Mouse (Mus musculus): ENCODE measurements around the gene Rnase12. TPM values are rescaled to one million over a fixed set of nuclear protein-coding genes. Genes with fewer than 3 reads are reported as not detected.

Gene Rnase12
- total RNA-seq, 2 experiments from 2014 or later = not detected

DNA sequence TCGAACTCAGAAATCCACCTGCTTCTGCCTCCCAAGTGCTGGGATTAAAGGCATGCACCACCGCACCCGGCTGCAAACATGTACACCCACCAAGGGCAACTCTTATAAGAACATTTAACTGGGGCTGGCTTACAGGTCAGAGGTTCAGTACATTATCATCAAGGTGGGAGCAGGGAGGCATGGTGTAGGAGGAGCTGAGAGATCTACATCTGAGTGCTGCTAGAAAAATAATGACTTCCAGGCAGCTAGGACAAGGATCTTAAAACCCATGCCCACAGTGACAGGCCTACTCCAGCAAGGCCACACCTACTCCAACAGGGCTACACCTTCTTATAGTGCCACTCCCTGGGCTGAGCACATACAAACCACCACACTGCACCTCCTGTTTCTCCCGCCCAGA, 28.4 kb upstream of the Rnase12 start:
- DNase-seq (ENCODE audit: low spot score in 2 of 2) = no peak

DNA sequence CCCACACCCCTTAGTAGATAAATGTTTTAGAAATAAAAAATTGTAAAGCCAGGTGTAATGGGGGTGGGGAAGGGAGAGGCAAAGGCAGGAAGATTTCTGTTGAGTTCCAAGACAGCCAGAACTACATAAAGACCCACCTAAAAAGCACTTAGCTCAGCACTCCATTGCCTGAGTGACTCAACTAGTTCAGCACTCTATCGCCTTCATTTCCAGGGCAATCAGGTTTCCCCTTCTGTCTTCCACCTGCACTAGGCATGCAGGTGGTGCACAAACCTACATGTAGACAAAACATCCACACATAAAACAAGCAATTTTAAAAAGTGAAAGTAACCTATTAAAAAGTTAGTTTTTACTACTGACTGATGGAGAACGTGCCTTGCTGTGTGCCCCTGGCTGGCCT, 27.6 kb upstream of the Rnase12 start:
- DNase-seq (ENCODE audit: low spot score in 2 of 2) = no peak

DNA sequence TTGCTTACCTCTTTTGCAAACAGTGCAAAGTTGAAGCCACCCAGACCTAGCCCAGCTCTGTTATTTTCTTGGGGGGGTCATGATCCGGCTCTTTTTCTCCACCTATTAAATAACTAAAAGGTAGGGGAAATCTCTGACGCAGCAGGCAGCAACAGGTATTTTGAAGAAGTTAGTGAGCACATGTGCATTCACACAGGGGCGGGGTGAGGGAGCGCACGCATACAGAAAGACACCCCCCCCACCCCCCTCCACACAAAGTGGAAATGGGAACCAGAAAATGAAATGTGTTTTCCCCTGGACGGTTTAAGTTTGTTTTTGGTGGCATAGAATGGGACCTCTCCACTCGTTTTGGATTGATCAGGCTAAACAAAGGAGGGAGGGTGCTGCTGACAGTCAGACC, 26.3 kb upstream of the Rnase12 start:
- DNase-seq (ENCODE audit: low spot score in 2 of 2) = no peak

DNA sequence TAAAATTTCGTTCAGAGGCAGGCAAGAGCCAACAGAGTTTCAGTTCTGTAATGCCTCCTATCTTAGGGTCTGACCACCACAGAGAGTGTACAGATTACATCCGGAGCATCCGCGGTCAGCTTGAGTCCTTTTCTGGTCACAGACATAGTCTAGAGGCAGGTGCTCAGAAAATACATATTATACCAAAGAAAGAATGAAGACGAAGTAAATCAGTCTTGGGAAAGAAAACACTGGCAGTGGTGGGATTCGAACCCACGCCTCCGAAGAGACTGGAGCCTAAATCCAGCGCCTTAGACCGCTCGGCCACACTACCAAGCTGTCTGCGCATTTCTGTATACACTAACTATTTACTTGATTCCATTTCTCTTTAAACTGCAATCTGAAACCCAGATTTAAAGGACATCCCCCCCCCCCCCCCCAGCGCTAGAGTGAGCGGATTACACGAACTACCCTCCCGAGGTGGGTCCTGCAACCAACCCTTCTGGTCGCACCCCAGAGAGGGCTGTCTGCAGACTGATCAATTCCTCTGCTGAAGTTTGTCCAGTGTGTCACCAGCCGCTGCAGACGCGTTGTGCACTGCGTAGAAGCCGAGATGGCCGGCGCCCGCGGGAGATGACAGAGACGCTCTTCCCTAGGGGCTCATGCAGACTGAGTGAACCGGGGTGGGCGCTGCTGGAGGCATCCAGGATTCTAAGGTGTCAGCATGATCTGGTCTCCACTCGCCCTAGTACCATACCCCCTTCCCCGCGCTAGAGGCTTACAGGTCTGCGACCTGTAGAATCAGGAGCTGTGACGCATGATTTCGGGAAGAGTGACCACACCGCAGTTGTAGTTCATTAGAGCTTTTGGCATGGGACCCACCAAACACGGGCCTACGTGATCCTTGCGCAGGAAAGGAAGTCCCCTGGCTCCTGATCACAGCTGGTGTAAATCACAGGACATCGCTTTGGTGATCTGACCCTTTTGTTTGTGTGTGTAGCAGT, 25.4 kb upstream of the Rnase12 start:
- DNase-seq (ENCODE audit: low spot score in 2 of 2) = peak; percentile 65 to 69

DNA sequence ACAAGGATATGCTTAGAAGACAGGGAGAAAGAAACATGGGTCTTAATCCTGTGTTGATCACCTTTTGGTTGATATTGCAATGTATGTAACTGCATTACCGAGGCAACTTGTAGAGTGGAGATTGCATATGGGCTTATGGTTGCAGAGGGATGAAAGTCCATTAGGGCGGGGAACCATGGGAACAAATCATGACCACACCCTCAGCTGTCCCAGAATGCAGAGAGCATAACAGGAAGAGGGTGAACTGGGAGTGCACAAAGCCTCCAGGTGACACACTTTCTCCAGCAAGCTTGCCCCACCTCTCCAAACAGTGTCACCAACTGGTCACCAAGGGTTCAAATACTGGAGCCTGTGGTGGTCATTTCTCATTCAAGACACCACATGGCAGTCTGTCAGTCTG, 23.6 kb upstream of the Rnase12 start:
- DNase-seq (ENCODE audit: low spot score in 2 of 2) = no peak

DNA sequence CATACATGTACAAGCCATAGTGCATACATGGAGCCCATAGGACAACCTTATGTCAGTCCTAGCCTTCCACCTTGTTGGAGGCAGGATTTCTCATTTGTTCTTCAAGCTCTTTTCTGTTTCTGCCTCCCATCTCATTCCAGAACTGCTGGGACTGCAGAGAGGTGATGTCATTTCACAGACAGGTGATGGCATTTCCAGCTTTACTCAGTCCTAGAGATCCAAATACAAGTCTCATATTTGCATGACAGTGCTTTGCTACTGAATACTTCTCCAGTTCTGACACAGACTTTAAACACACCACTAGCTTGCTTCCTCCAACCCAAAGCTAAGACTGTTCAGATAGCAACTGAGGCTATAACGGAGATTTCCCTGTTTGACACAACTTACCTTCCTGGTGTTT, 21.7 kb upstream of the Rnase12 start:
- DNase-seq (ENCODE audit: low spot score in 2 of 2) = no peak

DNA sequence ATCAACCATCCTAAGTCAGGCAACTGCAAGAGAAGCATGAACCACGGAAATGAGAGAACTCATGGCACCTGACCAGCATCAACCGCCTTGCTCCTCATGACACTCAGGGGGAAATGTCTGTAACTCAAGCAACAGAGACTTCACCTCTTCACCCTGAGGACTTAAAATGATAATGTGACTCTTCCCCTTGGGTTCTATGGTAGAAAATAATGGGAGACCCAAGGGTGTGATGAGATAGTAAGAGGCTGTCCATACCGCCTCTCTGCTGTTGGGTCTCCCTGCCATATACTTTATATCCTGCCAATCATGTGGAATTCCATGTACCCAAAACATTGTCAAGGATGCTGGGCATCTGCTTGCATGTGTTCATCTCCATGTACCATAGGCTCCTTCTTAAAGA, 16.9 kb upstream of the Rnase12 start, which contains the start of gene Olfr750:
Olfr750 (minus strand) TSS at position 101 of the 400 bp plus-strand sequence.
- DNase-seq (ENCODE audit: low spot score in 2 of 2) = no peak

DNA sequence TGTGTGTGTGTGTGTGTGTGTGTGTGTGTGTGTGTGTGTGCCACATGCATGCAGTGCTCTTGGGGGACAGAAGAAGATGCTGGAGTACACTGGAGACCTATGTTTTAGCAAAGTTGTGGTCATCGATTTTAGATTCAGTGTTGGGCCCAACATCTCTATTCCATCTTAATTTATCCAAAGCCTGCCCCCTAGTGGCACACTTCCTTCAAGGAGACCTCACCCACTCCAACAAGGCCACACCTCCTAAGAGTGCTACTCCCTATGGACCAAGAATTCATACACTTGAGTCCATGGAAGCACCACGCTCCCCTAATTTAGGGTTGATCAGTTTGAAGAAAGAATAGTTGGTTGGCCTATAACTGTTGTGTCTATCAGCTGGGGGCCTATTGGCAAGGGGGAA, 12.2 kb upstream of the Rnase12 start:
- DNase-seq (ENCODE audit: low spot score in 2 of 2) = no peak

DNA sequence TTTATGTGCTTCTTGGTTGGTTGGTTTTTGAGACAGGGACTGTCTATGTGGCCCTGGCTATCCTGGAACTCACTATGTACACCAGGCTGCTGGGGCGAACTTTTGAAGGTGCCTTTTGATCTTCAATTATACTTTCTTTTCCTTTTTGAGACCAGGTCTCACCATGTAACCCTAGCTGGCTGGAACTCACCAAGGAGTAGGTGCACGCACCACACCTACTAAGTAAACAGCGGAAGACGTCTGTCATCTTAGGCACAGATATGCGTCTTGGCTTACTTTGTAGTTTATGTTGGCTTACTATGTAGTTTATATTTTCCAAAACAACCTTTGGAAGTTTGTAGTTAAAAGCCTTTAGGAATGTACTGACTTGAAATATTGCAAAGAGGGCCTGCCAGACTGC, 11.5 kb upstream of the Rnase12 start:
- DNase-seq (ENCODE audit: low spot score in 2 of 2) = no peak

DNA sequence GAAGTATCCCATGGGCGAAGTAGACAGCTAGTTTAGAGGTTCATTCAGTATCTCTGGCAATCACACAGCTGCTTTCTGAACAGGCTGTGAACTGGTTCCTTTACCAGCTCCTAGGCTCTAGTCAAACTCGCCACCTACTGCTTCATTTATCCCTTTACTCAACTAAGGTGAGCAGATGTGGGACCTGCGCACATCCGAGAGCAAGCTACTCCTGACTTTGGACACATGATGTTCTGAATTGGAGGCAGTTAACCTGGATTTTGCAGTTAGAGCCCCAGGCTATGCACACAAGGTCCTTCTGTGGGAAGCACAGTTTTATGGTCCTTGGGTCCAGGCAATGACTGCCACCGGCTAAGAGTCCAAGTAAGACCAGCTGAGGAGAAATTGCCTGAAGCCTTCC, 3.3 kb upstream of the Rnase12 start:
- no peak for DNase-seq (ENCODE audit: low spot score in 2 of 2)

DNA sequence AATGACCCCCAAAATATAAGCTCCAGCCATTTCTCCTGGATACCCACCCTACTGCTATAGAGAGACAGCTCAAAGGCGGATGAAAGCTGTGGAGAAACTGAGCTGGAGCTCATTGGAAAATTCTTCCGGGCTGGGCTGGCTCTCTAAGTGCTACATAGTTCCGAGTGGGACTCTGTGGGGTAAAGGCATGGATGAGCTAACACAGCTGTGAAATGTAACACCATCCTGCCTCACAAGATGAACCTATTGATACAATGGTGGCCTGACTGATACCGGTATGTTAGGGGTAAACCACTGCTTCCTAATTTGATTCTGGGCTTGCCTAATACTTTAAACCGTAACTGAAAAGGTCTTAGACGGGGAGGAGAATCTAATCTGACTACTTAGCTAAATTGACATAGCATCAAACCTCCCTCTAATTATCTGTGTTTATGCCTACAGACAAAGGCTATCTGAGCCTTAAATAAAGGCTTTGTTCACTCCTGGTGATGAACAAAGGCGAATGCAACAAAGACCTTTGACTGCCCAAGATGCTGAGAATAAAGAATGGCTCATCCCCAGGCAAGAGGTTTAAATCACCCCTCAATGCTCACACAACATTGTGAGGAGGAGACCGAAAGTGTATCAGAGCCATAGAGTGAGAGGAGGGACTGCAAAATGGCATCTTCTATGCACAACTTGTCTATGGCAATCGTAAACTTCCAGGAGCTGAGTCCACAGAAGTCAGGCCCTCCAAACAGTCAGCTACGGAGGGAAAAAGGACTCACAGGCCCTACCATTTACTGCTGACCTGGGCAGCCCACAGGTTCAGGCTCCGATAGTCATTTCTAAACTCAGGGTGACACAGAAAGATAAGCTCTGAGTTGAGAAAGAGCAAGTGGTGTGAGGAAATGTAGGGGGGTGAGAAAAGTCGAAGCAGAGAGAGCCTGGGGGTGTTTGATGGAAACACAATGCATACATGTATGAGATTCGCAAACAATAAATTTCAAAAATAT, 2.9 kb downstream of the Rnase12 start:
- no peak for DNase-seq (ENCODE audit: low spot score in 2 of 2)

DNA sequence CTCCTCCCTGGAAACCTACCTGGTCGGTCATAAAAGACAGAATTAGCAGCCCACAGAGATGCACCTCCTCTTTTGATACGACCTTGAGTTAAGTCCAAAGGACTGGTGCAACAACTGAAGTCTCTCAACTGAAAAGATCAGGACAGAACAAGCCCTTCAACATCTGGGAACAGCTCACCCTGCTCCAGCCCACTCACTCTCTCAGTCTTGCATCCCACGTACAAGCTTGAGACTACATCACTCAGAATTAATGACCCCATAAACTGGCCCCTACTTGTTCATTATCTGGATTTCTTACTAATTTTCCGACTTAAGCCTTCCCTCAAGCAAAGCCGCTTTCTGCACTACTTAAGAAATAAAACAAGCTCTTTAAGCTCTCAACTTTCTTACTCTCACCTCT, 4.3 kb downstream of the Rnase12 start:
- no peak for DNase-seq (ENCODE audit: low spot score in 2 of 2)

DNA sequence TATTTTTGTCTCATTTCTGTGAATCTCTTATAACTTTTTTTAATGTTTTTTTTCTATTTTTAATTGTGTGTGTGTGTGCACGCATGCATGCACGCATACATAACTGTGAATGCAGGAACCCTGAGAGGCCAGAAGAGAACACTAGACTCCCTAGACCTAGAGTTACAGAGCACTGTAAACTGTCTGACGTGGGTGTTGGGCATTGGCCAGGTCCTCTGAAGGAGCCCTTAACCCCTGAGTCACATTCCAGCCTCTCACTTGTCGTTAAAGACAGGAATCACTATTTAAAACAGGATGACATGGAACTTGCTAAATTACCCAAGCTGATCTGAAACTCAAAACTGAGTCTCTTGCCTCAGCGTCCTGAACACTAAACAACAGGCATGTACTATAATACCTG, 5.5 kb downstream of the Rnase12 start:
- DNase-seq (ENCODE audit: low spot score in 2 of 2) = no peak

DNA sequence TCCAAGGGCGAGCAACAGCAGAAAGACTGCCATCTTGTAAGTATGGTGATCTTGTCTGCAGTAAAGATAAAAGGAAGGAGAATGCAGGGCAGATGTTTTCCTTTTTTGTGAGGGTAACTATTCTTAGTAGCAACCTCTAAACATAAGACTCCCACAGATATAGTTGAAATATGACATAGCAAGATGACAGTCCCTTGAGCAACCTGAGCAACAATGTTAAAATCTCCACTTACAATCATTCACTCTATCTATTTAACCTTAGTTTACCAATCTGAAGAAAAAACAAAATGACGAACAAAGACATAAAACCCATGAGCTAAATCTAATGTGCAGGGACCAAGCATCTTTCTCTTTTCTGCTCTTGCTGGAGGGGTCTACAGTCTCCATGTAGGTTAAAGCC, 7.4 kb downstream of the Rnase12 start, which contains the start of gene Rnase11:
Rnase11 (minus strand) TSS at position 101 of the 400 bp plus-strand sequence.
- DNase-seq (ENCODE audit: low spot score in 2 of 2) = no peak

DNA sequence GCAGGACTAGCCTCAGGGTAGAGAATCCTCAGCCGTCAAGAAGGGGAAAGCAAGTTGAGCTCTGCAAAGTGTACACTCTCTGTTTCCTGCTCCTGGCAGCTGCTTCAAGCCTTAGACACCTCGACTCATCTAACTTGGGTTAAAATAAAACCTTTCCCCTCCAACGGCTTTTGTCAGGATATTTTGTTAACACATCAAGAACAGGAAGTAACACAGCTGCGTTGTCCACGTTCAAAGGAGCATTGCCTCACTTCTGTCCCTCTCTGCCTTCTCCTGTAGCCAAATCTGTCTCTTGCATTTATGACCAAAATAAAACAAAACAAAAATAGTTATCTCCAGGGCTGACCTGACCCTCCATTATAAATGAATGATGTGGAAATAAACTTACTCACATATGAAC, 9.6 kb downstream of the Rnase12 start:
- DNase-seq (ENCODE audit: low spot score in 2 of 2) = no peak

DNA sequence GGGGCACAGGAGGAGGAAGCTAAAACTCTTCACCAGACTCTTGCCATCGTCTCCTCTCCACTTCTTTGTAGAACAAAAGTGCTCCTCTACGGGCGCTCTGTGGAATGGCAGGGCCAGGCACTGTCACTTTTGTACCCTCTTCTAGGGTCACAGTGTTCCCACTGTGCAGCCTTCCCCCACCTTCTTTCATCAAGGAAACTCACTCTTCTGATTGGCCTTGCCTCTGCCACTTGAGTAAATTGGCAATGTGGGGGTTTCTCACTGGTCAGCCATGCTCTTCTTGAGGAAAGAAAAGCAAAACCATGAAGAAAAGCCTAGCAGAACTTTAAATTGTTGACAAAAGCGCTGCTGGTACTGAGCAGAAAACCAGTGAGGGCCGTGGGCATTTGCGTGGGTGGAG, 15.7 kb downstream of the Rnase12 start, which contains the start of gene Rnase9:
Rnase9 (minus strand) TSS at position 101 of the 400 bp plus-strand sequence.
- DNase-seq (ENCODE audit: low spot score in 2 of 2) = no peak

DNA sequence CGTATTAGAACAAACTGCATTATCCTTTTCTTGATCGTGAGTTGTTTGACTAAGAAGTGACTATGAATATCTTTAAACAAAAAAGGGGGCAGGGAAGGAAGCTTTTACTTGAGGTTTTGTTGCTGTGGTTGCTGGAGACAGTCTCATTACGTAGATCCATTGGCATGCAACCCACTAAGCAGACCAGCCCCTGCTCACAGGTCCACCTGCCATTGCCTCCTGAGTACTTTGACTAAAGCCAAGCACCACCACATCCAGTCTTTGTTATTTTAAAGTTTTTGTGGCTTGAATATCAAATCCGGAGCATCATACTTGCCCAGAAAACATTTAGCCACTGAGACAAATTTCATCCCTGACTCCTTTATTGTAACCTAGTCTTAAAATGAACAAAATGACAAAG, 21.2 kb downstream of the Rnase12 start:
- no peak for DNase-seq (ENCODE audit: low spot score in 2 of 2)

DNA sequence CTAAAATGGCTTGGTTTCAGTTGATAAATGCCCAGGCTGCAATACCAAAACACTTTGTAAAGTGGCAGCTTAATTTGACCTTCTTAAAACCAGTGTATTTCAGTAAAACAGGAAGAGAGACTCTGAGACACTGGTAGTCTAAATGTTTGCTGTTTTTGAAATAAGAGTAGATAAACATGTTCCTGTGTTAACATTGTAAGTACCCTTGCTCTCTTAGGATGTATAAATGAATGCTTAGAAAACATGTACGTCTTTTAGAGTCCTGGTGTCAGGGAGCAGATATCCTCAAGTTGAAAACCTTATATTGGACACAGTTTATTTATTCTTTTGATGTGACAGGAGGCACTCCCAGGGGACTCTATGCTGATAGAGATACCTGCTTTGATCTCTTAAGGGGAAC, 22.3 kb downstream of the Rnase12 start:
- no peak for DNase-seq (ENCODE audit: low spot score in 2 of 2)

DNA sequence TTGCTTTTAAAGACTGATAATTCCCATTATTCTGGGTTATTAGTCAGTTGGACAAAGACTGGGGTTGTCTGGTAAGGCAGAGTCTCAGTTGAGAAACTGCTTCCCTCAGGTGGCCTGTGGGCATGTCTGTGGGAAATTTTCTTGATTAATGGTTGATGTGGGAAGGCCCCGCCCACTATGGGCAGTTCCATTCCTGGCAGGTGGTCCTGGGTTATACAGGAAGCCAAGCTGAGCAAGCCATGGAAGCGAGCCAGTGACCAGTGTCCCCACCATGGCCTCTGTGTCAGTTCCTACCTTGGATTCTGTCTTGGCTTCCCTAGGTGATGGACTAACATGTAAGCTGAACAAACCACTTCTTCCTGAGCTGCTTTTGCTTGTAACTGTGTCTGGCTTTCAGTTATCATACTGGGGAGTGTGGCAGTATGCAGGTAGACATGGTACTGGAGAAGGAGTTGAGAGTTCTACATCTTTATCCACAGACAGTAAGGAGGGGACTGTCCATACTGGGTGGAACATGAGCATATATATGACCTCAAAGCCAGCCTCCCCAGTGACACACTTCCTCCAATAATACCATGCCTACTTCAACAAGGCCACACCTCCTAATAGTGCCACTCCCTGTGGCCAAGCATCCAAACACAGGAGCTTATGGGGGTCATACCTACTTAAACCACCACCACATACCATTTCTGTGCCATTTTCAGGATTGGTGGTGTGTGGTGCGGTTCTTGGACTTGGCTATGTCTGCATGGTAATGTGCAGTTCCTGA, 29.9 kb downstream of the Rnase12 start:
- DNase-seq (ENCODE audit: low spot score in 2 of 2) = no peak

DNA sequence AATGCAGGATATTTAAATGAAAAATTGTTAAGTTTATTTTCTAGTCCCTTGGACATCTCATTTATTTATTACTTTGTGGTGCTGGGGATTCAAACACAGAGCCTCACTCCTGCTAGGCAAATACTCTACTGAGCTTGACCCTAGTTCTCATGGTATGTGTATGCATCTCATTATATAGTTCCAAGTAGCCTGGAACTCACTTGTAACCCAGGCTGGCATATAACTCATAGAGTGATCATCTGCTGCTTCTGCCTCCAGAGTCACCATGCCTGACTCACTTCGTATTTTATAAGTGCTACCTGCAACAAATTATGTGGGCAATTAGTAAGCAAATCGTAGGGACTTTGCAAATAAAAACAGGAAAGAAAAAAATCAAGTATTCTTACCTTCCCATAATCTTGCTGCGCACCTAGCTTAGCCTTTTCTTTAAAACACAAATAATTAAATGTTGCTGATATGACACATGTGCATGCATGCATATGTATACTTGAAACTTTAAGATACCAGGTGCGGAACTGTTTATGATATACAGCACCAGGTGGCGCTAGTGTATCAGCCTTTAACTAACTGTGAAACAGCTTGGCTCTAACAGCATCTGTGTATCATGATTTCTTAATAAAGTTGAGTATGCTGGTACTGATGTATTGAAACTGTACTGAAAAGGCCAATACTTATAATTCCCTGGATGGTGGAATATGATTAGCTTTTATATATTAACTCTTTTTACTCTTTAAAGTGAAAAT, 30.9 kb downstream of the Rnase12 start:
- DNase-seq (ENCODE audit: low spot score in 2 of 2) = peak; percentile 63 to 75
